ENCODE assay signal across 5 mouse cellular contexts in genomic region chrX:52994726-52995125, GRCm38 (mm10). TPM values are rescaled to one million over a fixed set of nuclear protein-coding genes. Genes with fewer than 3 reads are reported as not detected.
DNase-seq lines count a peak whose midpoint lies in the region; ATAC-seq and TF ChIP-seq lines count a peak whose summit lies in the region.
"Not testable (repeated sequence)": the region's sequence is repeated elsewhere in the genome, so short reads cannot be mapped to it uniquely, and the experiment has no call there.

No protein-coding gene starts in this region.

- TF ChIP-seq RAD21 in CH12.LX (IDR thresholded peaks at IDR 0.05; ENCODE audit: low read depth, low read length): not testable (repeated sequence)

- H3K27ac ChIP-seq in CH12.LX (ENCODE audit: insufficient read depth, low read depth): not testable (repeated sequence)

- in situ Hi-C loops in CH12.LX (cut with MboI; ENCODE audit: low pct_ligation_motif_present, low pct_unique_long_range_greater_than_20kb, low sequenced_read_pairs): not testable (repeated sequence)

- DNase-seq in A20 (ENCODE audit: low read depth, low spot score): peak; percentile 19
- not testable (repeated sequence) for DNase-seq in CH12.LX (ENCODE audit: extremely low read depth)
- peak; percentile 78 for DNase-seq in heart, adult 11 months

- not testable (repeated sequence) for TF ChIP-seq CTCF in CH12.LX (conservative IDR thresholded peaks at IDR 0.05 in 1 of 2, IDR thresholded peaks at IDR 0.05 in 1 of 2; ENCODE audit: low read depth in 2 of 2, low read length in 2 of 2)

- H3K4me3 ChIP-seq in CH12.LX (replicated peaks in 1 of 3; ENCODE audit: low read depth in 2 of 3, low read length in 2 of 3, poor library complexity in 1 of 3): not testable (repeated sequence)

- peaks cover 3 to 23% of the 10 kb centered on the region in 2 experiments for H3K36me3 ChIP-seq in CH12.LX (replicated peaks in 1 of 2; ENCODE audit: control insufficient read depth in 1 of 2, insufficient read depth in 1 of 2, low read length in 1 of 2)

- not testable (repeated sequence) for TF ChIP-seq EP300 in CH12.LX (IDR thresholded peaks at IDR 0.05; ENCODE audit: low read length)

- dilution Hi-C loops in CH12.LX (cut with MboI; ENCODE audit: extremely low pct_ligation_motif_present, extremely low pct_unique_long_range_greater_than_20kb, low sequenced_read_pairs): not testable (repeated sequence)

- not testable (repeated sequence) for H3K27me3 ChIP-seq in CH12.LX (replicated peaks)

- ATAC-seq in CD4-positive, CD25-positive, alpha-beta regulatory T cell, adult 4 months: peak; percentile 57
- ATAC-seq in activated CD4-positive, CD25-positive, alpha-beta regulatory T cell, adult 4 months: peak; percentile 46

- not testable (repeated sequence) for H3K9me3 ChIP-seq in CH12.LX (replicated peaks; ENCODE audit: low read length)

- H3K4me2 ChIP-seq in CH12.LX (ENCODE audit: insufficient read depth, low read depth, poor library complexity, severe bottlenecking): not testable (repeated sequence)

- H3K79me2 ChIP-seq in CH12.LX (replicated peaks; ENCODE audit: control insufficient read depth, extremely low read depth, insufficient read depth, poor library complexity, severe bottlenecking): peaks cover 46% of the 10 kb centered on the region

- H3K4me1 ChIP-seq in CH12.LX (ENCODE audit: control insufficient read depth in 1 of 2, insufficient read depth in 2 of 2): not testable (repeated sequence)

- not testable (repeated sequence) for H3K9ac ChIP-seq in CH12.LX (ENCODE audit: insufficient read depth, low read depth)

- not testable (repeated sequence) for TF ChIP-seq POLR2A in CH12.LX (IDR thresholded peaks at IDR 0.05; ENCODE audit: low read depth, low read length)

TF ChIP-seq in CH12.LX, 34 proteins besides CTCF, POLR2A, EP300 and RAD21:
- TF ChIP-seq BHLHE40 (IDR thresholded peaks at IDR 0.05; ENCODE audit: low read depth, low read length): peak; percentile 42

RNA-seq across cellular contexts. Expression of gene Hprt, which starts 6.8 kb away (rescaled TPM):
- polyA plus RNA-seq in CD4-positive, CD25-positive, alpha-beta regulatory T cell, adult 4 months (2017; shearing (Covaris generic)): 100 to 1,000 TPM; 253 to 255 TPM
- total RNA-seq in CH12.LX (2012; rRNA removed) (200 and 212 TPM in 2 replicates), CH12.LX (2014; rRNA removed) (525 and 564 TPM in 2 replicates)
- 355 and 382 TPM in 2 replicates for polyA plus RNA-seq in CH12.LX (2012; ENCODE audit: insufficient read length, low read depth)
- polyA plus RNA-seq in activated CD4-positive, CD25-positive, alpha-beta regulatory T cell, adult 4 months (2017; shearing (Covaris generic)): 100 to 1,000 TPM; 304 to 326 TPM
